Mouse (Mus musculus): ENCODE measurements around the gene Grin3a.

Gene Grin3a

GRCm38 (mm10) chr4:49845612-49845985 is at the start of gene Grin3a:
Gene Grin3a, minus strand, starts transcription at chr4:49845744.
- peak in 1 of 2 experiments; percentile 1 for DNase-seq

DNA sequence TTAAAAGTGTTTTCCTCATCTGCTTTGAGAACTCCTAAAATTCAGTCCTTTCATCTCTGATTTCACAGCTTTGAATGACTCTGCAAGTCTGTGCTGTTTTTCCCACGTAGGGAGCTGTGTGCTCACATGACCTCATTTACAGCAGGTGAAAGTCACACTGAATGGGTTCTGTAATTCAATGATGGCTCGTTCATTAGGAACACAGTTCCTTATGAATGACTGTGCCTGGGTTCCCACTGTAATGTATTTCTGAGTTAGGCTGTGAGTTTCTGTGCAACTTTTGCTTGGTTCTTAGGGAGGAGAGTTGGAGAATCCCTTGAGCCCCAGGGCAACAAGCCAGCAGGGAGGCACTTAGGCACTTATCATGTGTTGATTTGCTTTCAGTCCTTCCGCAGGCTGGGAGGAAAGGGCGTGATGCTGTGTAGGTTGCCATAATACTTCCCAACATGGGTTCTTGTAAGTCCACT is 46.3 kb upstream of the Grin3a start:
- peak in 1 of 2 experiments; percentile 1 for DNase-seq

GRCm38 (mm10) chr4:49877084-49877483 is 31.5 kb upstream of the Grin3a start:
- no peak for DNase-seq

GRCm38 (mm10) chr4:49860611-49861010 is 15.1 kb upstream of the Grin3a start:
- DNase-seq = no peak

- DNase-seq = no peak
These were observed 524 bp downstream of the Grin3a start for GRCm38 (mm10) chr4:49844828-49845611.

DNA sequence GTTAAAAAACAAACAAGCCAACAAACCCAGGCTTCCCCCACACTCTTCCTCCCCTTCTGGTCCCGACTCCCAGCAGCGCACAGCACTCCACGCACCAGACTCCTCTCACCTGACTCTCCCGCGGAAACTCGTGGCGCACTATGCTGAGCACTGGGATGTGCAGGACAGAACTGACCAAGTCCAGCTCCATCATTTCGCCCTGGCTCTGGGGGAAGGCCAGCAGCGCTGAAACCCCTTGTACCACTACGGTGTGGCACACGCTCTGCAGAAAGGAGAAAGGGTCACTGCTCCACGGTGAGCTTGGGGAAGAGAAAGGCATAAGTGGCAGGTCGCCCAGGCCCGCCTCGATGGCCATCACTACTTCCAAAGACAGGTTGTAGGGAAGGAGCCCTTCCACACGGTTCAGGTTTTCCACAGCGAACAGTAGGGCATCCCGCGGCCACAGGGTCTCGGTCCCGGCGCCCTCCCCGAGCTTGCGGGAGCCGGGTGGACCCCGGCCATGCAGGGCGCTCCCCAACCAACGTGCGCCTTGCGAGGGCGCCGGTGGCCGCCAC is 1.2 kb downstream of the Grin3a start:
- DNase-seq = no peak

DNA sequence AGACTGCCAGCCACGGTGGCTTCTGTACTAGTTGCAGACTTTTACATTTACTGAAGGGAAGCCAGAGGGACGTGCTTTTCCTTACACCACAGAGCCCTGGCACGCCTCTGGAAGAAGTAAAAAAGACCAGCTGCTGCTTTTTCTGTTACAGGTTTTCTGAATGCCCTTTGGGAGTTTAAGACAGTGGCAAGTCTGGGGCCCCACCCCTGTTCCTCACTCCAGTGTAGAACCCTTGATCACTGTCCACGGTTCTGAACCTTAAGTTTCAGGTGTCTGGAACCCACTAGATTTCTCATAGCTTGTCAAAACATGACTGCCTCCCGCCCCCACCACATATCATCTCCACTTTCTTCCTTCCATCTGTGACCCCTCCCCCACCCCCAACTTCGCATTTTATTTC is 1.8 kb downstream of the Grin3a start:
- DNase-seq = no peak

DNA sequence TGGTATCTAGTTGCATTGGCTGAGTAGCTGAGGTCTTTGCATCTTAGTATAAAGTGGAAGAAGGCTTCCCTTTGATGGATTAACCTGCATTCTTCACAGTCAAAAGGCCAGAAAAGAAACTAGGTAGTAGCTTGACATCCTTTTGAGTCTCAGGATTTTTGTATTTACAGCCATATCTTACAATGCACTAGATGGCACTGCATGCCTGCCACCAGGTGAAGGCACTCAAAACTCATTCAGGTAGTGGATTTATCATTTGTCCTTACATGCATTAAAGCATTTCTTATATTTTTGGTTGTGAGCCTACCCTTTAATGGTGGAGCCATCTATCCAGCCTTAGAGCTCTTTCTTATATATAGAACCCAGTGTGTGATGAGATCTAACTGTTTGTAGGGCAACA is 13.5 kb downstream of the Grin3a start:
- DNase-seq = no peak

- DNase-seq = no peak
These were observed 31.7 kb downstream of the Grin3a start for GRCm38 (mm10) chr4:49813852-49814251.

DNA sequence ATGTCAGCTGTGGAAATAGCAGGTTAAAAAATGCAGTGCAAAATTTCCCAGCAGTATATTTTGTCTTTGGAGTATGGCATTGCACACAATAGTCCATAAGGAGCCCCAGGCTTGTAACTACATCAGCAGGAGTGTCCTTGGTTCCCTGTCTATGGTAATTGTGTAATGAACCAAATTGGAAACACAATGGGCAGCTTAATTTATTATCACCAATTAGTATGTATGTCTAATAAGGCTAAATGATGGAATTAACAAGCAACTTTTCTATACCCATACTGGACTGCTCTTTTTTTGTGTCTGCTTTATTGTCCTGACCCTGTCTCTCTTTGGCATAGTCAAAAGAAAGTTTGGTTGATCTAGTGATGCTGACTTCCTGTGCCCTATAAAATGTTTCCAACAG is 38.8 kb downstream of the Grin3a start:
- no peak for DNase-seq

DNA sequence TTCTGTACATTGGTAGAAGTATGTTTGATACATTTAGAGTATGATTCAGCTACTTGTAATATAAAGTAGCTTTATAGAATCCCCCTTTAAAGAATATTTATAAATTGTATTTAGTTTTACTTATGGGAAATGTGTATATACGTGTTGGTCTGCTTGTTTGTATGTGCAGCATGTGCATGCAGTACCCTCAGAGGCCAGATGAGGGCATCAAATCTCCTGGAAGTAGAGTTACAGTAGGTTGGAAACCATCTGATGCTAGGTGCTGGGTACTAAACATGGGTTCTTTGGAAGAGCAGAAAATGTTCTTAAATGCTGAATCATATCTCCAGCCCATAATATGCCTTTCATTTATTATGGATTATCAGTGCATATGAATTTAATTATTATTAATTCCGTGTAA is 46.2 kb downstream of the Grin3a start:
- DNase-seq = no peak

- DNase-seq = no peak
These were observed 56.6 kb downstream of the Grin3a start for GRCm38 (mm10) chr4:49788971-49789370.

DNA sequence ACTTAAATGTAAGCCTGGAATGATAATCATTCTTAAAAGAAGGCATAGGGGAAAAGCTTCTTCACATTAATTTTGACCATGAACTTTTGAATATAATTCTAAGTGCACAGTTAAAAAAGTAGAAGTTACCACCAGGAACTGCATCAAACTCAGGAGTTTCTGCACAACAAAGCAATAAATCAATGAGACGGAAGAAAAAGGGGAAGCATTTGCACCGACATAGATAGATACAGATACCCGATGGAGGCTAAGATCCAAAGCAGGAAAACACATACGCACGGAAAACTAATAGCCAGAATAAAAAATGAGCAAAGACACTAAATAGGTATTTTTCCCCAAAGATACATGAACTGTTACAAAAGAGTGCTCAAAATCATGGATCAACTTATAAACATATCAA is 102.7 kb downstream of the Grin3a start:
- no peak for DNase-seq

DNA sequence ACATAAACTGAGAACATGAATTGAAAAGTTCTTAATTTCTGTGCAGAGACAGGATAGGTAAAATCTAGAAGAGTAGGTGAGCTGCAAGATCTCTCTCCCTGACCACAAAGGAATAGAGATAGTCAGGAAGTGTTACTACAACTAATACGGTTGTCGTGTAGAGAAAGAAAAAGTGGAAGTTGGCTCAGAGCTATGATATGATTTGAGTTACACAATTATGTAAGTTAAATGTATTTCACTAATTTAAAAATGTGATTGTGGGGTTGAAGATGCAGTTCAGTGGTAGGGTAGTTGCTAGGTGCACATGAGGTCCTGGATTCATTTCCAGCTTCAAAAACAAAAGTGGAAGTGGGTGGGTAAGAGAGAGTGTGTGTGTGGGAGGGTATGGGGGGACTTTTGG is 103.6 kb downstream of the Grin3a start:
- DNase-seq = no peak

DNA sequence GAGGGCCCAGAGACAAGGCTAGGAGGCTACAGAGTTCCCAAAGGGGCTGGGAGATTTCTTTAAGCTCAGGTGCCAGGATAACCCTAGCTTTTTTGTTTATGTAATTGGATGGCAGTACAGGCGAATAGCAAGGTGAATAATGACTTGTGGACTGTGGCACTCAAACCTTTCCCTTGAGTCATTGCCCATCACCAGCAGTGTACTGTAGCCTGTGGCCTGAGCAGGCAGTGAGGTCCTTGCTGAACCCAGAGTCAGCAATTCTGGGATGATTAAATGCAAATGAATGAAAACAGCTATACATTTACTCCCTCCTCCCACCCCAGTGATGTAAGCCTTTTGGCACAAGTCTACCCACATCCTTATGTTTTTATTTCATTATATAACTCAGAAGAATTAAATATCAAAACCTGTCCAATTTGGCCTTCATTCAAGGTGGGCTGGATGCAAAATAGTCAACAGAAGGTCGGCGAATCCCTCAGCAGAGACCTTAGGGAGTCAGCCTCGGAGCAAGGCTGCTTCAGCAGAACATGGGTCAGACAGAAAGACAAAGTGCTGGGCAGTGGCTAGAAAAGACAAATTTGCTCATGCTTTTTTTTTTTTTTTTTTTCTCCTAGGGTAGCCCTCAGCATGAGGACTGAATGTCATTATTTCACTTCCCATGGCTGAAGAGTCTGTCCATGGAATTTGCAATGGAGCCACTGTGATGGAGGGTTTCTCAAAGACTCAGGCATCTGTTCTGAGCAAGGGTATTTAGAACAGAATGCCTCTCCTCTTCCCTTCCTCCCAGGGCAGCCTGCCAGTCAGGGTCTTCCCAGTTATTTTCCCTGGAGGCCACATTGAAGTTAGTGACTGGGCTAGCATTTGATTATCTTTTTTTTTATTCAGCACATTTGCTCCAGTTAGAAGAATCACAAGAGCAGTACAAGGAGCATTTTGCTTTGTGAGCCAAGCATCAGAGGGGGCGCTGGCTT is 104.5 kb downstream of the Grin3a start:
- no peak for DNase-seq

- DNase-seq = no peak
These were observed 106.0 kb downstream of the Grin3a start for GRCm38 (mm10) chr4:49739561-49739960.

- DNase-seq = no peak
These were observed 116.2 kb downstream of the Grin3a start for GRCm38 (mm10) chr4:49729326-49729725.

DNA sequence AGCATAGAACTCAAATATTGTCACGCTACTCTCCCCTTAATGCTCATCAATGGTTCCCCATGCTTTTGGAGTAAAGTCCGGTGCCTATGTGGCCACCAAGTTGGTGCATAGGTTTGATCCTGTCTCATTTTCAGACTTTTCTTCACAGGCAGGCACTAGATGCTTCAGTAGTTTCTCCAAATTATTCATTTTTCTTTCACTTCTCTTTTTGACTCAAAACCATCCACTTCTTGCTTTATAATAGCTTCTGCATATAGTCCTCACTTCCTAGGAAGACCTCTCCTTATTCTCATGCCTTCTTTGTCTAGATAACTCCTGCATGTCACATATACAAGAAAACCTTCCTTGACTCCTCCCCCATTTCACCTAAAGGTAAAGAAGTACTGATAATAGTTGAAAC is 121.6 kb downstream of the Grin3a start:
- DNase-seq = no peak

GRCm38 (mm10) chr4:49691405-49692194 is 153.9 kb downstream of the Grin3a start:
- no peak for DNase-seq

DNA sequence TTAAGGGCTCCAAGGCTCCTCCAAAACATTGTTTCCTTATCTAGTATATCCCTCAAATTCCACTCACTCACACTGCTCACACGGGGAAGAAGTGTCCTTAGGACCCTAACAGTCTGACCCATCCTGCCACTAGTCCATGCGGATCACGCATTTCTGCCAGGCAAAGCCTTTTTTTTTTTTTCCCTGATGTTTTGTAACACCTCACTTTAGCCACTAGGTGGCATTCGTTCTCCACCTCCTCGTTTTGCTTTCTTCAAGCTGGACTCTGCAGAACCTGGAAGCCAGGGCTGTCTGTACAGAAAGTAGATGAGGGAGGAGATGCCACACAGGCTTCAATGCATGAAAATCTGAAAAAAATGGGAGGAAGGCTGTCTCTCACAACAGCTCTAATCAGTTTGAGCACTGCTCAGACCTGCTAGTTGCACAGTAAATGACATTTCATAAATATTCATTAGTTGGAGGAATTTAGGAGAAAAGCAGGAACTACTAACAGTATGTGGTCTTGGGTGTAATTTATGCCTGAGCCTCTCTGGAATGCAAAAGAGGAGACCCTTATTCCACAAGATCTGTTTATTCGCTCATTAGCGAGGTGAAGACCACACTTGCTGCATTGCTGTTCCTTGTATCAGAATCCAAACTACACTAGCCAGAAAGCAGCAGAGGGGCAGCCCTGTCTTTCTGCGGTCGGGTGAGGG is 156.8 kb downstream of the Grin3a start:
- peak; percentile 9 to 39 for DNase-seq

- DNase-seq = no peak
These were observed 163.7 kb downstream of the Grin3a start, which contains the start of gene Ppp3r2 for GRCm38 (mm10) chr4:49681812-49682211. Gene Ppp3r2, minus strand, starts transcription at chr4:49682024.
